Mouse (Mus musculus) heart, adult 8-10 months (tissue): ENCODE results near the gene Osbp. TPM values are rescaled to one million over a fixed set of nuclear protein-coding genes. Genes with fewer than 3 reads are reported as not detected.
A peak's percentile ranks its signal among the peaks of the same experiment; 100 is the strongest.
"Not testable (repeated sequence)": the region's sequence is repeated elsewhere in the genome, so short reads cannot be mapped to it uniquely, and the experiment has no call there.

Source experiments
- DNase-seq: peaks from one replicate; pipeline ENCODE4 v3.0.0; 2022; ENCODE audit warnings: low spot score
- total RNA-seq, 4 experiments: library from RNA; stranded (reverse); gene quantifications; 2 replicates each; pipeline ENCODE4 v1.2.4; 2022

Osbp gene
- total RNA-seq: 100 to 1,000 TPM in 1 of 4 experiments, 10 to 100 TPM in 3; 90.7 to 106 (median 95.9) TPM

DNA sequence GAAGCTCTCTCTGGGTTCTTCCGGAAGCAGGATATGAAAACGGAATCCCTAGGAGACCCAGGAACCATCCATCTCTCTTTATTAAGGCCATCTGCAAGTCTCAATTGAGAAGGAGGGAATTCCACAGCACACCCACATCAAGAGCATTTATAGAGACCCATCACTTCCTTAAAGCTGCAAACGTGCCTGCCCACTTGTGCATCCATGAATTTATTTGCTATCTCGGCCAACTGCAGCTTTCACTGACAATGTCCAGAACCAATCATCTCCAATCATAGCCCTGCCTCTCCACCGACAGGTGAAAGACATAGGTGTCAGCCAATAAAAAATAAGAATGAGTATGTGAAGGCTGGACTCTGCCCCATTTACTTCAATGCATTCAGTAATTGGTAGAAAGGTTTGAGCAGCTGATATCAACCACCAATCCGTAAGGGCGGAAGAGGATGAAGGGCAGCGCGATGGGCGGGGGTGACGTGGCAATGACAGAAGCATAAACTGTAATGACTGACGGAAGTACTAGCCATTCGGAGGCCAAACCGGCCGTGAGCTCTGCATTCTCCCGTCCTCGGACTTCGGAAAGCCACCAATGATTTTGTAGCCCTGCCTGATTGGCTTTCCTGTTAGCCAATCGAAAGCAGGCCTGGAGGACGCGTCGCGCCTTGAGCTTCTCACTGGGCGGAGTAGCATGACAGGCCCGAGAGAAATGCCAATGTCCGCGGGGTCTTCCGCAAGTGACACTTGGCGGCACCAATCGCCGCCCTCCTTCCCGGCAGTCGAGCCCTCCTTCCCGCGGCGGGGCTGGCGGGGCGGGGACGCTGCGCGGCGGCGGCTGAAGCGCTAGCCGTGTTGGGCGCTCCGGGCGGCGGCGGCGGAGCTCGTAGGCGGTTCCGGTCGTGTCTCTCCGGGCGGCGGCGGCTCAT, at the start of gene Osbp:
TSS of gene Osbp (plus strand) at position 919 of the 920 bp plus-strand sequence.
- peak; percentile 100 for DNase-seq

DNA sequence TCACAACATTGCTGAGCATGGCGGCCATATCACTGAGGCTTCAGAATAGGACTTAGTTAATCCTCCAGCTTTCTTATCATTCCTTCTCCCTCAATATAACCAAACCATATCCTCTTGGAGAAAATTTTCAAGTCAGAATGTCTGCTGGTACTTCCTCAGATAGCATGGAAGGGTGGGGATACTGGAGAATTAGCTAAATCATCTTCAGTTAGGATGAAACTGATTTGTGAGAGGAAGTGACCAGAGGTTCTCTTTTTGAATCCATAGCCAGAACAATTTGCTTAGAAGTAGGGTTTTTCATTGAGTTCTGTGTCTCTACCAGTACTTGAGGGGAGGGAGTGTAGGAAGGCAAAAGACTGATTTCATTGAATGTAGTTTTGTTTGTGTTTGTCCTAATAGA, 43.7 kb upstream of the Osbp start:
- DNase-seq: no peak

DNA sequence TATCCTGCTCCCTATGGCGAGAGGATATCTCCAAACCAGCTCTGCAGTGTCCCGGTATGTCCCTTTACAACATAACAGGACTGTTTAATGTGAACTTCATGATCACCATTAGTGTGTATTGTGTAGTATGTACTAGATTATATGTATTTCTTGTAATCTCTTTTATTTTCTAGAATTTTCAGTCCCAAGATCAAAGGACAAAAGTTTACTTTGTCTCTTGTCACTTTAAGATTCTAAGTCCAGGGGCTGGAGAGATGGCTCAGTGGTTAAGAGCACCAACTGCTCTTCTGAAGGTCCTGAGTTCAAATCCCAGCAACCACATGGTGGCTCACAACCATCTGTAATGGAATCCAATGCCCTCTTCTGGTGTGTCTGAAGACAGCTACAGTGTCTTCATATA, 43.2 kb upstream of the Osbp start:
- DNase-seq: not testable (repeated sequence)

DNA sequence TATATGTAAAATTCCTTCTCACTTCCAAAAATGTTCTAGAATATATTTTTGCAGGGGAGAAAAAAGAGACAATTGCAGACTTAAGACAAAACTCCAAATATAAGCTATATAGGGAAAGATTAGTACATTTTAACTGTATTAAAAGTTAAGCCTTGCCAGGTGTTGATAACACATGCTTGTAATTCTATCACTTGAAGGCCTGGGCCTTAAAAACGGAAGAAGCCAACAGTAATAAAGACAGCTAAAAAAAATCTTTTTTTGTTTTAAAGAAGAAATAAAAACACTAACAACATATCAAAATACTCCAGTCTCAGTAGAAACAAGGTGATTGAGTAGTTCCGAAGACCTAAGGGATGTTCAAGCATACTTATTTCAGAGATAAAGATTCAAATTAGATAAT, 39.4 kb upstream of the Osbp start:
- DNase-seq: no peak

DNA sequence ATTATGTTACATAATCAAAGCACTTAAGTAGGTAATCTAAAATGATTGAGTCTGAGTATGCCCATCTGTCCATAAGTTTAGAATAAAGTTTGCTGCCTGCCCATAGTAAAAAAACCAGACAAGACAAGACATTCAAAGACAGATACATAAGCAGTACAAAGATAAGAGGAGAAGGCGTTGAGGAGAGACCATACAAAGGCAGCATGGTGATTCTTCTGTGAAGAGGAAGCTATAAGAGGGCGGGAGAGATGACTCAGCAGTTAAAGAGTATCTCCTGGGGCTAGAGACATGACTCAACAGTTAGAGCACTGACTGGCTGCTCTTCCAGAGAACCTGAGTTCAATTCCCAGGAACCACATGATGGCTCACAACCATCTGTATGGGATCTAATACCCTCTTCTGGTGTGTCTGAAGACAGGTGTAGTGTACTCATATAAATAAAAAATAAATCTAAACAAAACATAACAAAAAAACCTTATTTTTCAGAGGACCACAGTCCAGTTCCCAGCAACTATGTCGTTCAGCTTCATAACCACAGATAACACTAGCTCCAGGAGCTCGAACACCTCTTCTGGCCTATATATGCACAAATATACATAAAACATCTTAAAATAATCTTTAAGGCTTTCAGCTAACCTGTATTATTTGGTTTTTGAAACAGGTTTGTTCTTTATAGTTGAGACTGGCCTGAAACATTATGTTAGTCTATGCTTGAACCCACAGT, 37.6 kb upstream of the Osbp start:
- DNase-seq: no peak

DNA sequence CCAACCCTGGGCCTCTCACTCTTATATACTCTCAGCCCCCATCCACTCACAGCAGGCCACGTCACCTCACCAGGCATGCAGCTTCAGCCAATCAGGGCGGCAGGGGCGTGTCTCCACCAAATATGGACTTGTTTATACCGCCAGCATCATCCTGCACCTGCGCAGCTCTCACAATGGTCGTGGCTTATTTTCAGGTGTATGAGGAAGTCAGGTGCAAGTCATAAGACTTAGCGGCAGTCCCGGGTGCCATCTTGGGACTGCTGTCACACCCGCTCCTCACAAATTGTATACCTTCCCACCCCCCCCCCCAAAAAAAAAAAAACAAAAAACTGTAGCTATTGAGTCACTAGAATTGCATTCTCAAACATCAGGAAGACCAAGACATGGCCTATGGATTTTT, 19.3 kb upstream of the Osbp start:
- not testable (repeated sequence) for DNase-seq

DNA sequence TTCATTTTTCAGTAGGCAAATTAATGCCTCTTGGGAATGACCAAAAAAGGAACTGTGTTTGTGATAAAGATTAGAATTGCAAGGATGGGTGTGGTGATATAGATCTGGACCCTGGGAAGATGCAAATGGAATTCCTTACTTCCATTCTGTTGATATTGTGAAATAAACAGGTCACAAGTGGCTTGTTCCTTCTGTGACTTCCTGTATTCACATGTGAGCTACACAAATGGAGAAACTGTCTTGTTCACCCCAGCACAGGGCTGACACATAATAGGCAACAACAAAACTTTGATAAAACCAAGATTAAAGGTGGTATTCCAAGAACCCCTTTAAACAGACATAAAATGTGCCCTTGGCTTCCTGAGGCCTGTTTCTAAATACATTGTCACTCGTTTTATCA, 15.9 kb upstream of the Osbp start:
- no peak for DNase-seq

DNA sequence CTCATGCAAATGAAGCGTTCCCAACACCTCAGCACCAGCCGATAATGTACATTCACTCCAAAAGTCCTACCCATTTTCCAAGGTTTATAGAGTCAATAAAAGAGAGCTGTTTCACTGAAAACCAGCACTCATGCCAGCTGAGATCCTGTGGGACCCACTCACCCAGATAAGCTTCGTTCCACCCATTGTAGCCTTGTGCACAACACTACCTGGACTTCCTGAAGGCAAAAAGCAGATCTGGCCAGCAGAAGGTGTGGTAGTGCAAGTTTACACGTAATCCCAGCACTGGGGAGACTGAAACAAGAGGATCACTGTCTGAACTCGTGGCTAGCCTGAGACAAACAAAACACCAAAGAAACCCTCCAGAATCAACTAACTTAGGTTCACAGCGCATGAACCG, 15.0 kb upstream of the Osbp start:
- no peak for DNase-seq

DNA sequence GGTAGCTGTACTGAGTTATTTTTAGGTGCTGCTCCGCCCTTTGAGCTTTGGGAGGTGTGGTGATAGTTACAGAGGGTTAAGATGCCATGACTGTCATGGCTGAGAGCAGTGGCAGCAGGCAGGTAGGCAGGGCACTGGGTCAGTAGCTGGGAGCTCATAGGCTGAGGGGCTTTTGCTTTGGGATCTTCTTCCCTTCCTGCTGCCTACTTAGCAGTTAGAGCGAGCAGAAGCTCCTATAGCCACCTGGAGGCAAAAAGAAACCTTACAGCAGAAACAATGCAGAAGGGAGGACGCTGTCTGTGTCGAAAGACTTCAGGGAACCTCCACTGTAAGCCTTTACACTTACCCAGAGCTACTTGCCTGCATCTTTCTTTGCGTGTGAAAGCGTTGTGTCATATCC, 11.5 kb upstream of the Osbp start:
- DNase-seq: no peak

DNA sequence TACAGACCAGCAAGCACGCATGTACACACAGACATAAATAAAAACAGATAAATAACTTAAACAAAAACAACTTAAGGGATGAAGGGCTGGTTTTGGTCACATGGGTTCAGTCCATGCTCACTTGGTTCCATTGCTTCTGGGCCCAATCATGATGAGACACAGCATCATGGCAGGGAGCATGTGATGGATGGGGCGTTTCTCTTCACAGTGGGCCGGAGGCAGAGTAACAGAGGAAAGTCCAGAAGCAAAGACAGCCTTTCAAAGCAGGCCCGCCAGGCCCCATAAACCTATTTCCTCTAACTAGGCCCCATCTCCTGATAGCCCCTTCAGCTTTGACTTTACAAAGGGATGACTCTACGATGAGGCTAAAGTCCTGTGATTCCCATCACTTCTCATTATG, 9.1 kb upstream of the Osbp start:
- no peak for DNase-seq

DNA sequence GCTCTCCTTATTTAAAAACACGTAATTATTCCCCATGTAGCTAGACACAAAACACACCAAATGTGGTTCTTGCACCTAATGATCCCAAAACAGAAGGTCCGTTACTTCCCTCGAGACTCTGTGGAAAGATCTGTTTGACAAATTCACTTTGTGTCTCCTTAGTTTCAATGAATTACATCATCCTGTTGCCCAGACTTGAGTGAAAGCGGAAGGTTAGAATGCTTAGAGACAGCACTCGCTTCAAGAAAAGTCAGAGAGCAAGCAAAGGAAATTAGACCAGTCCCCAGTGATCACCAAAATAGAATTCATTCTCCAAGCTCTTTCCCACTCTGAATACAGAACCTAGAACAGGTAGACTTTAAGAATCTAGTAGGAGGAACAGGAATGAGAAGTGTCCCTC, 8.3 kb upstream of the Osbp start:
- DNase-seq: no peak

DNA sequence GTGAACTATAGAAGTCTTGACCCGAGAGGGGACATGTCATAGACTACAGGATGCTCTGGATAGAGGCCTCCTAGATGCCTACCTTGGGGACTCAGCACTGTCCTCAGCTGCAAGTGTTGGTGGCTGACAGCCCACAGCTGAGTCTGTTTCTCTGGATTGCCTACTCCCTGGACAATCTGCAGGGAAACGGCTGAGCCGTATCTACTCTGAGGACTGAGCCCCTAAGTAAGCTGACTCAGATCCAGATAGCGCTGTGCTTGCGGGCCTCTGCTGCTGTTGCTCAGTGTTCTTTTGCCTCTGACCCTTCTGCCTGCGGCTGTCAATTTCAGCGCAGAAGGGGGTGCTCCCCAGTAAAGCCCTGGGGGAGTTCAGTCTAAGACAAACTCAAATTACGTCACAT, 7.9 kb upstream of the Osbp start:
- no peak for DNase-seq

DNA sequence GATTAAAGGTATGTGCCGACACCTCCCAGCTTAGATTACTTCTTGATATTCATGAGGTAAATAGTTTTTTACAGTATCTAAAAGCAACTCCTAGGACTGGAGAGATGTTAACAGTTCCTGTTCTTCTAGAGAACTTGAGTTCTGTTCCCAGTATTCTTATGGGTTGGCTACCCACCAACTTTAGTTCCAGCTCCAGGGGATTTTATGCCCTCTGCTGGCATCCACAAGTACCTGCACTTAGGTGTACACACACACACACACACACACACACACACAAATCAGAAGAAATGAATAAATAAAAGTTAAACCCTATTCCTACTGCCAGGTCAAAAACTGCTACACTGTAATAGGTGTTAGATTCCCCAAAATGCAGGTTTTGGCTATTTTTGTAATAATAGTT, 1.5 kb upstream of the Osbp start:
- DNase-seq: no peak

DNA sequence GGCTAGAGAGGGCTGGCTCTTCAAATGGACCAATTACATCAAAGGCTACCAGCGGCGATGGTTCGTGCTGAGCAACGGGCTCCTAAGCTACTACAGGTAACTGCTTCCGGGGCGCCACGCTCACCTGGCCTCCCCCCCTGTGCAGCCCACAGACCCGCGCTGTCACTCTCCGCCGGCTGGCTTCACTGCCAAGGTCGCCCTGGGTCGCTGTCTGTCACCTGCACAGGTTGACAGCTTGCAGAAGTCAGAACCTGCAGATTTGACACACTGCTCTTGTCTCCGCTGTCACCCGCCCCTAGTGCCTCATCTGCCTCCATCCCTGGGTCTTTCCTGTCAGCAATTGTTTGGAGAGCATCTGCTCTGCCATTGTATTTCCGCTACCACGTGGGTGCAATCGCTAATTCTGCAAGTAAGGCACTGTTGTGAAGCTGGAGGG, 478 bp downstream of the Osbp start:
- DNase-seq: no peak

DNA sequence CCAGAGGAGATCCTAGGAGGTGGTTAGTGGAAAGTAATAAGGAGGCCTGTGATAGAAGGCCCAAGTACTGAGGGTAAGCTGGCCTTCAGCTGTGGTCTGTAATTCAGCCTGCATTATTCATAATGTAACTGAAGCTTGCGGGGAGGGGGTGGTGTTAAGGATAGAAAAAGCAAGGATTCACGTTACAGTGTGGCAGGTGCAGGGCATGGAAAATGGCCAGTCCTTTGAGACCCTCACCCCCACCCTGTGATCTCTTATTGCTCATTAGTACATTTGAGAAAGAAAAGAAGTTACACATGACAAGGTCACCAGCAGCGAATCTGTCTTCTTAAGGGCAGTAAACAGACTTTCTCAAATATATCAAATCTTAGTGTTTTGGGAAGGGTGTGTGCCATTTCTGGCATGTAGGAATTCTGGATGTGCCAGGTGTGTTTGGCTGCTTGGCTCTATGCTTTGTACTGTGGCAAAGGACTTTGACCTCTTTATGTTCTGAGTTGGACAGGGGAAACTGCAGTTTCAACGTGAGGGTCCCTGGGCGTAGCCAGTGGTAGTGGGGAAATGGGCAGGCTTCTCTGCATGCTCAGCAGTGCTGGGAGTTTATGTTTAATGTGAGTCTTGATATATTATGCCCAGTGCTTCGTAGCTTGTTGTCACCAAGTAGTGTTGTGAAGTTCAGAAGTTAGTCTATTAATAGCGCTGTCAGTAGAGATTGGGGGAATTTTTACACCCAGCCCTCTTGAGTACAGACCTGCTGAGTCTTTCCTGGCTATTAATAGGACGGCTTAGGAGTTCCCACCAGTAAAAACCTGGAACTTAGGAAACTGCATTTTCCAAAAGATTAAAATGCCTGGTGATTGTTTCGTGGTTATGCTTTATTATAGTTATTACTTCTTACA, 3.7 kb downstream of the Osbp start:
- peak; percentile 39 for DNase-seq

DNA sequence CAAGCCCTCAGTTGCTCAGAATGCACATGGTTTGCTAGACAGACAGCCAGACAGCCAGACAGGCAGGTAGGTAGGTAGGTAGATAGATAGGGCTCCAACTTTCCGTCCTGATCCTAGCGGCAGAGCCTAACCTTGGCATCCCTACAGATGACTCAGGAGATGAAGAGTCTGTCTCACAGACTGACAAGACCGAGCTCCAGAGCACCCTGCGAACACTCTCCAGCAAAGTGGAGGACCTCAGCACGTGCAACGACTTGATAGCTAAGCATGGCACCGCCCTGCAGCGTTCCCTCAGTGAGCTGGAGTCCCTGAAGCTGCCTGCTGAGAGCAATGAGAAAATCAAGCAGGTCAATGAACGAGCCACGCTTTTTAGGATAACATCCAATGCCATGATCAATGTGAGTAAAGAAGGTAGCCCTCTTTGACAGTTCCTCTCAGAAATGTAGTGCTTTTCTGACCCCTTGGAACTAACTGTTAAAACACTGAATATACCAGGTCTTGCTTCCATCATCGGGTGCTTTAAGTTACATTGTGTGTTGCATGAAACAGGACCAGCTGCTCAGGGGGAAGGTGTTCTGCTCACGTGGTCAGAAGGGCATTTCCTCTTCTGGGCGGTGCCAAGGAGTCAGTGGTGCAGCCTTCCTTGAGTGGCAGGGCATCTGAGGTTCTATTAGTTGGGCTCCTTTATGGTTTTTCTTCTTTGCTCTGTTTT, 7.9 kb downstream of the Osbp start:
- DNase-seq: no peak

DNA sequence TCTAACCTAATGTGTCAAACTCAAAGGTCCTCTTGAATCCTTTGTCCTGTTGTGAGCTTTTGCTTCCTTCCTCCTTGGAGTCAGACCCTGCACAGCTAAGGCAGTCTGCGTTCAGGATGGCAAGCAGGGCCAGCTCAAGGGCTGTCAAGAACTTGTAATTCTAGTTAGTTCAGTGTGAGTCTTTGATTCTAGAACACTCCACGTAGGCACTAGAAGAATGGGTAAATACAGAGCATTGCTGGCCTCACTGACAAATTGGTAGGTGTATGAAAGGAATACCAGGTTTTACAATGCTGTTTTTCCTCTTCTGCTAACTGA, 8.4 kb downstream of the Osbp start:
- DNase-seq: no peak

DNA sequence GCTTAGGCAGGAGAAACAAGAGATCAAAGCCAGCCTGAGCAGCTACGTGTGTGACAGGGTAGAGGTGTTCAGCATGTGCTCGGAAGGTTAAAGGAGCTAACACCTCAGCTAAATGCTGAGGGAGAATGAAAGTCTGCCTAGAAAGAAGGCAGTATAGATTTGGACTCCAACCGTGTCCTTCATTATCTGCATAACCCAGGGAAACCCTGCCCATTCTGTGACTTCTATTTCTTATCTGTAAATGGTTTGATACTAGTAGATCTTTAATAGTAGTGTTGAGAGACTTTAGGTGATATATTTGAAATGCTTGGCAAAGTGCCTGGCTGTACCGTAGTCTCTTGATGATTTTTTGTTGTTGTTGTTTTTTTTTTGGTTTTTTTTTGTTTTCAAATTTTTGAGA, 9.9 kb downstream of the Osbp start:
- DNase-seq: no peak

DNA sequence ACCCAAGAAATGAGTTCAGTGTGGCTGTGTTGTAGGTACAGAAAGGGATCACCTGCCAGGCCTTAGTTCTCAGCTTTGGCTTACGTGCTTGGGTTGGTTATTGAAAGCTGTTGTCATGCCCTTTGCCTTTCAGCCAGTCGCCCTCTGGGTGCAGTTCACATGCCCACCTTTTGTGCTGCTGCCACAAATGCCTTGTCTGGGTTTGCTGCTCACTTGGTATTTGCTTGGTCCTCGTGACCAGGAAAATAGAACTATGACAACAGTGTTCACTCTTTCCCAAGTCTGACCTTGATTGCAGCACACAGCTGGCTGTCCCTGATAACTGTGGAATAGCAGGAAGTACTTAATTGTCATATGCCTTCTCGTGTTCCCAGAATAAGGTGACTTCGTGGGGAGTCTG, 11.6 kb downstream of the Osbp start:
- peak; percentile 29 for DNase-seq

DNA sequence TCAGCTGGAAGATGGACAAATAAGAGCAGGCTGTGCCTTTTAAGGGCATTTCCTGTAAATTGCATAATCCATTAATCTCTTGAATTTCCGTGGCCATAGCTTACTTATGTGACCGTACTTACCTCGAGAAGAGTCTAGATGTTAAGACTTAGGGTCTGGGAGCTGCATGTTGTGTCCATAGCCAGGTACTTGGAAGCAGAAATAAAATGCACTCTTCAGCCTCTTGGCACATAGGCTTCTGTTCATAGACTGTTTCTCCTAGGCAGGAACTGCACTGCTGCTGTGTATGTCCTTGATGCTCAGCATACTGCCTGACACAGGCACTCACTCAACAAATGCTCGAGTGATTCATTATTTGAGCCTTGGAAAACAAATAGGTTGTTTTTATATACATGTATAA, 14.7 kb downstream of the Osbp start:
- DNase-seq: no peak

DNA sequence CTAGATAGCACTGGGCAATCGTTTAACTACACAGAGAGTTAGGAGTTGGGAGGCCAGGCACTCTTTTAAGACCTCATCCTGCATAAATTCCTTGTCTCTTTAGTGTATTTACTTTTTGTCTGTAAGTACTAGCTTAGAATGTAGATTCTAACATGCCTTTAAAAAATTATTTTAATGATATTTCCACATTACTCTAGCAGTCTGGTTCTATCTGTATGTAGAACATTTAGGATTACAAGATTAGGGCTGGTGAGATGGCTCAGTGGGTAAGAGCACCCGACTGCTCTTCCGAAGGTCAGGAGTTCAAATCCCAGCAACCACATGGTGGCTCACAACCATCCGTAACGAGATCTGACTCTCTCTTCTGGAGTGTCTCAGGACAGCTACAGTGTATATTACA, 18.9 kb downstream of the Osbp start:
- DNase-seq: not testable (repeated sequence)
